Mouse (Mus musculus) layer of hippocampus, postnatal 36 days (tissue): ENCODE measurements around the gene Ndufaf7. TPM values are rescaled to one million over a fixed set of nuclear protein-coding genes. Genes with fewer than 3 reads are reported as not detected.
A peak's percentile ranks its signal among the peaks of the same experiment; 100 is the strongest.

Experiments used
- DNase-seq, 2 experiments: peaks; one replicate each; pipeline ENCODE4 v3.0.0; 2022
- total RNA-seq, 2 experiments: library from RNA; stranded (reverse); gene quantifications; 2 replicates each; pipeline ENCODE4 v1.2.3; 2021

The Ndufaf7 gene
- total RNA-seq: 10 to 100 TPM; 51.9 to 61.6 TPM

DNA sequence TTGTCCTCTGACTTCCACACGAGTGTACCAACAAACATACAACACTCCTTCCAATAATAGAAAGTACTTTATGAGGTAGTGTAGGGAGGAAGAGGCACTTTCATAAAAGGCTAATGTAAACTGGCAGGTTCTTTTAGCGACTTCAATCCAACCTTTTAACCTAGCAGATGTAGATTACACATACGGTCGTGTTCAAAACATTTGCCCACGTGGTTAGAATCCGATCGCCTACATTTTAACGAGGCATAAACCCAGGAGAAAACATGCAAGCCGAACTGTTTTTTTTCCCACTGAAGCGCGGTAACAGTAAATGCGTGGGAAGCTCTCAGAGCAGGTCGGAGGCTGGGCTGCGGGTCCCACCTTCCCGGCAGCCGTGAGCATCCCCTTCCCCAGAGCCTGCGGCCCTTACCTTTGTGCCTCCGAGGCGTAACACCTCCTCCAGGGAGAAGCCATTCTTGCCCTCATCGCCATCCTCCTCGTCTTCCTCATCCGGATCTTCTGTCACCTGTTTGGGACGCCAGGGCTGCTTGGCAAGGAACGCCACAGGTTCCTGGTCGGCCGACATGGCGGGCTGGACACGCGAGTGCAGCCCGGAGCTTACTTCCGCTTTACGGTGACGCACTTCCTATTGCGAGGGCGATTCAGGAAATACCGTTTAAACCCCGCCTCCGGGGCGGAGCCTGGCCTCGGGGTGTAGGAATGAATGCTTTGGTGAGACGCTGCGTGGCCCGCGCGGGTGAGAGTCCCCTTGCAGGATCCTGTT lies at the start of gene Ndufaf7, which contains the start of gene Cebpz:
Gene Ndufaf7 (plus strand): TSS at position 671 of the 763 bp plus-strand sequence.
Gene Cebpz (minus strand): TSS at position 601 of the 763 bp plus-strand sequence.
- DNase-seq: peak; percentile 96

DNA sequence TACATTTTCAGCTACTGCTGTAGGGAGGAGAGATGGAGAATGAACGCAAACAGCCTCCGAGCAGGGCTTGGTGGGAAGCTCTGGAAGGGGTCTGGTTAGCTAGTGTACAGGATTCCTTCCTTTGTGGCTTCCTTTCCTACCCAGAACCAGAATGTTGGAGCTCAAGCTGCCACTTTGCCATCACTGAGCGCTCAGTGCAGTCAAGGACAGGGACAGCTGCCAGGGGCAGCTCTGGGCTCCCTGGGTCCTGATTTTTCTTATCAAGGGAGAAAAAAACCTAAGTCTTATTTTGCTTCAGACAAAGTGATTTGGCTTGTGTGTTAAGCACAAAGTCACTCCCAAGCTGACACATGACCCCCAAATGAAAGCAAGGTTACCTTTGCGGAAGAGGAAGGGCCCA lies 48.4 kb upstream of the Ndufaf7 start:
- DNase-seq: no peak

DNA sequence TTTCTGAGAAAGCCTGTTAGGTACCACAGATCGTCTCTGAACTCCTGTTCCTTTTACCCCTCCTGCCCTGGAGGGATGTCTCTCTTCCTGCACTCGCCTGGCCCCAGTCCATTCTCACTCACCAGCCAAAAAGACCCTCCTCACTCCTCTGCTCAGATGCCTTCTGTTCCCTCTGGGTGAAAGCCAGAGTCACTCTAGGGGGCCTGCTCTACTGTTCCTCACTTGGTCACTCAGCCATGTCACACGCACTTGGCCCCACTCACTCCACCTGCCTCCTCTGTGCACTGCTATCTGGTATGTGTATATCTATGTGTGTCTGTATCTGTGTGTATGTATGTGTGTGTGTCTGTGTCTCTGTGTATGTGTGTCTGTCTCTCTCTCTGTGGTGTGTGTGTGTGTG lies 47.8 kb upstream of the Ndufaf7 start:
- DNase-seq: no peak

DNA sequence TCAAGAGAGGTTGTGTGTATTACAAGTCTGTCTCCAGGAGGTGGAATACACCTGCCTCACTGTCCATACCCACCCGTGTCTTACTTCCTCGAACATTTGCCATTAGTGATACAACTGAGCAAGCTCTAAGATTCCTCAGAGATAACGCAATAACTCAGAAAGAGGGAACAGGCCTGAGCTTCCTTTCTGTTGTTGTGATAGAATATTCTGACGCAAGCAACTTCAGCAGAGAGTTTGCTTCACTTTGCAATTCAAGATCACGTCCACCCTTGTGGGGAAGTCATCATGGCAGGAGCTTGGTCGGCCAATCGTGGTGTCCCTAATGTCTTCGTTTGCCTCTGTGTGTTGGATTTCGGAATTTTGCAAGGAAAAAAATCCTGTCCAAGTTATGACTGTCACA lies 45.9 kb upstream of the Ndufaf7 start:
- no peak for DNase-seq

DNA sequence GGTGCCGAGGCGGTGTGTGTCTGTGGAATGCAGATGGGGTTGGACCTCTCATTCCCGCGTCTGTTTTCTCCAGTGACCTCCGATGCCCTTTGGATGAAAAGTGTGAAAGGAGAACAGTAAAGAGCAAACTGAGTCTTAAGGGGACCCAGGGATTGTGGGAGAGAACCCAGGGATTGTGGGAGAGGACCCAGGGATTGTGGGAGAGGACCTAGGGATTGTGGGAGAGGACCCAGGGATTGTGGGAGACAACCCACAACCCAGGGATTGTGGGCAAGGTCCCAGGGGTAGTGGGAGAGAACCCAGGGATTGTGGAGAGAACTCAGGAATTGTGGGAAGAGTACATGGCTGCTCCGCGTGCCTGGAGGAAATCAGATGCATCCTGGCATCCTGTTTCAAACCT lies 41.9 kb upstream of the Ndufaf7 start:
- DNase-seq: no peak

DNA sequence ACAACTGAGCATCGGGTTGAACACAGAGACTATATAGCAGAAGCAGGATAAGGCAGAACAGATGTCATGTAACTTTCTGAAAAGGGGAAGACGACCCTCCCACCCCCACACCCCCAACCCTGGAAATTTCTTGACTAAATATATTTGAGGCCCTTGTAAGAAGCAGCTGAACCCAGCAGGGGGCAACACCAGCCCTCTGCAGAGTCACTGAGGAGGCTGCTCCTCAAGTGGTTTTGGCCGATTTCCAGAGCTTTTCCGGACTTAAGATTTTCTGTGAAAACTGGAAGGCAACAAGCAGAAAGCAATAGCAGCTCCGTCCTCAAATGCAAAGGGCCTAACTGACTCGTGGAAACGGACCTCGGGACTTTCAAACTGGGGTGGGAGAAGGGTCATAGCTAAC lies 41.5 kb upstream of the Ndufaf7 start:
- DNase-seq: peak in 1 of 2 experiments; percentile 21

DNA sequence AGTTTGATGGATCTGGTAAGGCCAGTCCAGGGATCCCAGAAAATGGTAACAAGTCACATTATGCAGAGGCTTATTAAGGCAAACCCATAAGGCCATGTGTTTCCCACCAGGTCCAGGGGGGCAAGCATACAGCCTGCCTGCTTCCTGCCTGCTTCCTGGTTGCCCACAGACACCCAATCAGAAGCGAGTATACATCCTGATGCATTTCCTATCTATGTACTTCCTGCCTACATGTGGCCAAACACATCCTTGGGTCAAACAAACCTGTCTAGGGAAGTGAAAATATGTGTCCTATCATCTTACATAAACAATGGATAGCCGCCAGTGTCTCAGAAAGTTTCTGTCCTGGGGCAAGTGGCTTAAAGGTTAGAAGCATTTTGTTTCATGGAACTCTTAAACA lies 33.8 kb upstream of the Ndufaf7 start:
- no peak for DNase-seq

DNA sequence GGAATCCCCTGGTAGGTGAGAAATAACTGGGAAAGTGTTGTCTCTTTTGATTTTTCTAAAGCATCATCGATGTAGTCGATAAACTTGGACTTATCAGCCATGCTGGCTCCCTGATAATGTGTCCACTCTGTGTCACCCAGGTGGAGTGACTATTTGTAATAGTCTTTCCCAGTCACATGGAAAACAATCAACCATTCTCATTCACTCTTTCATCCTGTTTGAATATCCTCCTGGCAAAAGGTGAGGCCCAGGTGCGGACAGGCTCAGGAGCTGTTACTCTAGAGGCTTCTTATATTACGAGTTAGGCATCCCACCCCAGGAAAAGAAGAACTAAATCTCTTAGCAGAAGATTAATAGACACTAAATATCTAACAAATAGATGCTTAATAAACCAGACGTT lies 30.0 kb upstream of the Ndufaf7 start, which contains the start of gene Sult6b1:
Gene Sult6b1 (minus strand): TSS at position 101 of the 400 bp plus-strand sequence.
- no peak for DNase-seq

DNA sequence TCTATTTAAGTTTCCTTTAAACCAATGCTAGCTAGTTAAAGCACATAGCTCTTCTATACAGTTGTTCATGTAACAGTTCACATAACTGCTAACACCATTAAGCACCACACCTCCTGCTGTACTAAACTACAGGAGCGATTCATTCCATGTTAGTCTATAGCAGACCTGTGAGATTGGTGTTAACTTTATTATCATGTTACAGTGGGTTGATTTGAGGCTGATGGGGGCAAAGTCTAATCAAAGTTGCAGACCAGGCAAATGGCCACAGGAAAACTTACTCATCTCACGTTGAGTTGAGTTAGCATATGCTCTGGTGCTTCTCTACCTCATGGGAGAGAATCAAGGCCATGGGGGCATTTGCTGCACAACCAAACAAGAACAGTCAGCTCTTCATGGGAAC lies 27.6 kb upstream of the Ndufaf7 start:
- no peak for DNase-seq

DNA sequence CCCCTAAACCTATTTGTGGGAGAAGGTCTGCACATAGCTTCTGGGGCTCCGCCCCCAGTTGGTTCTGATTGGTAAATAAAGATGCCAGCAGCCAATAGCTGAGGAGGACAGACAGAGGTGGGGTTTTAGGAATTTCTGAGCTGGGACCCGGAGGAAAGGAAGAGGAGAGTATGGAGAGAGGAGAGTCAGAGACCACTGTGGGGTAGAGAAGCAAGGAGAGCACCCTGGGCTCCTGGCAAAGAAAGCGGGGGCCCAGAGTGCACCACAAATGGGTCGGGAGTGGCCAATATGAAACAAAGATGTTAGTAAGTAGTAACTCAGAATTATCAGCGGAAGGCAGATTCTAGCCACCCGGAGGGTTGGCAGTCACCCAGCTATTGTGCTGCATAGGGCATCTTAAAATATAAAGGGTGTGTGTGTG lies 24.1 kb upstream of the Ndufaf7 start:
- DNase-seq: peak in 1 of 2 experiments; percentile 7

DNA sequence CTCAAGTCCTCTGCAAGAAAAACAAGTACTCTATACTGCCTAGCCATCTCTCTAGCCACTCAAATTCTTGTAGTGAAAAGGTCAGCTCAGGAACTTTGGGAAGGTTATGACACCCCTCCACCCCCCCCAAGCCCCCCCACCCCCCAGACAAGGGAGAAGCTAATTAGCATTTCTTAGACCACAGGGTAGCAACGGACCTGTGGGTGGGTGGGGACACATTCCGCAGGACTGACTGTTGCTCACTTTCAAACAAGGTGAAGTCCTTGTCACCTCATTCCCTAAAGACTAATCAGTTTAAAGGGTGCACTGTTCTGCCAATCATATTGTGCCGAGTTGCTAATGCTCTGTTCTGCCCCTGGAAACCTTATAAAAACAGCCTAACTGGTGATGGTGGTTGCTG lies 23.0 kb upstream of the Ndufaf7 start:
- no peak for DNase-seq

DNA sequence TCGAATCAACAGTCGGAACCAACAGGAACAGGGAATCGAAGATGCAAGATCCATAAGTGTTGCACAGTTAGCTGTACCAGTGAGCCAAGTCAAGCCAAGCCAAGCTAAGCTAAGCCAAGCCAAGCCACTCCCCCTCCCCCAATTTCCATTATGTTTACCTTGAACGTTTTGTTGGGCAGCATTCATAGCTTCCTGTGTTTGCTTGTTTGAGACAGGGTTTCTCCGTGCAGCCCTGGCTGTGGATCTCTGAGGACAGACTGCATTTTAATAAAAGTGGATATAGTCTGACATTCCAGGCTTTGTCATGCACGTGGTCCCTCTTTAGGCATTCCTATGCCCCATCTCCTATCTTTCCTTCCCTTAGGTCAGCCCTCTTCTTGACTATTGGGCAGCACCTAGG lies 21.2 kb upstream of the Ndufaf7 start:
- no peak for DNase-seq

DNA sequence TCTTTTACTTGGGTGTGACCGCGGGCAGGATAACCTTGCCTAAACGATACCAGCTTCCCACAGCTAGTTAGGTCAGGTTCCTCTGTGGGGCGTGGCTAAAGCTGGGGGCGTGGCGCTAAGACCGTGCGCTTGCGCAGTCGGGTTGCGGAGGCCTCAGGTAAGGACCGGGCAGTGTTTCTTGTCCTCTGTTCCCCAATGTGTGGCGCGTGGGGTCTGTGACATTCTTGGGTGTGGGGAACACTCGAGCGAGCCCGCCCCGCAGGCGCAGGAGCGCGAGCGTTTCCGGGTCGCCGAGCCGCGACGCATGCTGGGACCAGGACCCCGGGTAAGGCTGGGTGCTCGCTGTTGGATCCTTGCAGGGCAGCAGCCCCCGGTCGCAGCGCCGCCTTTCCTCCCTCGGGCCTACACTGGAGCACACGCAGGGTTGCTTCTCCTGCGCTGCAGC lies 20.5 kb upstream of the Ndufaf7 start, which contains the start of gene Cebpzos:
Gene Cebpzos (plus strand): TSS at position 132 of the 445 bp plus-strand sequence.
- DNase-seq: peak; percentile 87 to 88

DNA sequence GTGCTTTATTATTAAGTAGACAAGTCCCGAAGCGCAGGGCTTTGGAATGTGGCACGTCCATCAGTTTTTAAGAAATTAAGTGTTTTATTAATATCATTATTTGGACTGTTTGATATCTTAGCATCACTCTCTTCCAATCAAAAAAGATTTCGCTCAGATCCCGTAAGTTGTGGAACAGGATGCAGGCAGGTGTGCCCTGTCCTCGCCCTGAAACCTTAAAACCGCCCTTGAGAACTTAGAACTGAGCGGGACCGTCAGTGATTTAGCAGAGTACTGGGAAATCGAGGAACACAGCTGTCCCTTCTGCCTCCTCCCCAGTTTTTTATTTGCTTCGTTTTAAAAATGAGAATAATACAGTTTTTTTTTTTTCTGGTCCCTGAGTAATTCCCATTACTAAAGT lies 20.0 kb upstream of the Ndufaf7 start:
- DNase-seq: no peak

DNA sequence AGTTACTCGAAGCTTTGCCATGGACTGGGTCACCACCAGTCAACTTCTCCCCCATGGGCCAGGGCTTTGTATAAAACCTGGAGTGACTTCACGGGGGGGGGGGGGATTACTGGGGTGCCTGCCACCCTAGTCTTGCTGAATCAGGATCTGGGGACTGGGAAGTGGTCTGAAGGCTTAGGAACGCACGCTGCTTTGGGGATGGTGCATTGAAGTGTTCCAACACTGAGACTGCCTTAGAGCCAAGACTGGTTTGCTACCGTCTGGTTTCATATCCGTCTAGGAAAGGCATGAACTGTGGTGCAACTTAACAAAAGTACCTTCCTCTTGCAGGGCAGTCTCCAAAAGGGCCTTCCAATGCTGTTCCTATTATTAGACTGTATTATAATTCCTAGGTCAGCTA lies 19.2 kb upstream of the Ndufaf7 start:
- no peak for DNase-seq

DNA sequence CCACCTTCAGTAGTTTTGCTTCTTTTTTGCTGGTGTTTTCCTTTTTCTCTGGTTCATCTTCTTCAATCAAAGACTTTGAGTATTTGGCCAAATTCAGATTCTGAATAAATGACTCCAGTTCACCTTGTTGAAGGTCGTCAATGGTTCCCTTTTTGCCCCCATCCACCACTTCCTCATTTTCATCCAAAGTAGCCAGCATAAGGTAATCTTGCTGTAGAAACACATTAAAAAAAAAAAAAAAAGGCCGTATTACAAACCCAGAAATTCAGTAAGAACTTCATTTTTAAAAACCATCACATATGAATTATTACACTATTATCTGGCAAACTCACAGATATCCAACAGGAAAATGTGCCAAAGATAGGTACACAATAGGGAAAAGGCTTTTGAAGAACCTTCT lies 1.1 kb upstream of the Ndufaf7 start:
- no peak for DNase-seq

DNA sequence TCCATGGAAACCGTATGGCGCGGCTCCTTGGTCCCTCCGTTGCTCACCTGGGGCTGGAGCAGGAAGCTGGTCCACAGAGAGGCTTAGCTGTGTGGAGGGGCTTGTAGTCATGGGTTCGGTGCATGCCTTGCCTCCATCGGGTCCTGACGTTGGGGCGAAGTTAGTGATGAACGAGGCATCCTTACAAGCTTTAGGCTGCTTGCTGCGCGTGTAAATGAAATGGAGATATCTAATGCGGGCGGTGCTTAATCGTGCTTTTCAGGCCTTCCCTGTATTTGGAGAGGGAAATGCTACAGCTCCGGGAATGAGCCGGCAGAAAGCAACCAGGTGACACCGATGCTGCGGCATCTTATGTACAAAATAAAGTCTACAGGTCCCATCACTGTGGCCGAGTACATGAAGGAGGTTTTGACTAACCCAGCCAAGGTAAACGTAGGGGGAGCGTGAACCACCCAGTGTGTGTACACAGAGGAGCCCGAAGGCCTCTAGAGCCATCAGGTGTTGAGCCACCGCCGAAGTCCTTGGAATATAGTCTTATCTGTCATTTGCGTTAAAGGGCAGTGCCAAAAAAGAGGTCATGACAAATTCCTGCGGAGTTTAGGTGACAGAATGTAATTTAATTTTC lies 405 bp downstream of the Ndufaf7 start:
- no peak for DNase-seq

DNA sequence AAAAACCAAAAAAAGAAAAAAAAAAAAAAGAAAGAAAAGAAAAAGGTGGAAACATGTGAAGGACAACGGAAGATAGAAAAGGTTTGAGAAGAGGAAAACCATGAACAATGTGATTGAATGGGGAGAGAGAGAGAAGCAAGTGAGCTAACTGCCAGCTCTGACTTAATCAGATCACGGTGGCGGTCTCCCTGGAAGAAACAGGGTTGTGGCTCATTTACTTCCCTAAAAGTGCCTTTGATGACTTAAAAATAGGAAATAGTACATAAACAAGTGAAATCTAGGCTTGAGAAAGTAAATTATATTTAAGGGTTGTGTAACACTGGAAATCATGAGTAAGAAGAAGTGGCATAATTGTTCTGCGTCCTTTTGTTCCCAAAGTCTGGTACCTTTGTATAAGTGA lies 2.0 kb downstream of the Ndufaf7 start:
- DNase-seq: no peak

DNA sequence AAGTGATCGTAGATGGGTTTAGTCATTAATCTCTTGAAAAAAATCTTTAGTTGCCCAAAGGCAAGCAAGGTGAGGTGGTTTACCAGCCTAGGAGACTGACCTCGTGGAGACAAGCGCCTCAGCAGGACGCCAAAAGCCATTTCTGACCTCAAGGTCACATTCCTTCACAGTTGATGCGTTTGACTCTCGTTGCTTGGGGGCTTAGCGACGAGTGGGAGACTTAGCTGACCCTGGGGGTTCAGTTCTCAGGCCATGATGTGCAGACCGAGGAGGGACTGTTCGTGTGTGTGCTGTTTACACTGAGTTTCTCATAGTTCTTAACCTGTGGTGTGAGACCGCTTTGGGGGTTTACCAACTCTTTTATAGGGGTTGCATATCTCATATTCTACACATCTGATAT lies 5.6 kb downstream of the Ndufaf7 start:
- DNase-seq: no peak

DNA sequence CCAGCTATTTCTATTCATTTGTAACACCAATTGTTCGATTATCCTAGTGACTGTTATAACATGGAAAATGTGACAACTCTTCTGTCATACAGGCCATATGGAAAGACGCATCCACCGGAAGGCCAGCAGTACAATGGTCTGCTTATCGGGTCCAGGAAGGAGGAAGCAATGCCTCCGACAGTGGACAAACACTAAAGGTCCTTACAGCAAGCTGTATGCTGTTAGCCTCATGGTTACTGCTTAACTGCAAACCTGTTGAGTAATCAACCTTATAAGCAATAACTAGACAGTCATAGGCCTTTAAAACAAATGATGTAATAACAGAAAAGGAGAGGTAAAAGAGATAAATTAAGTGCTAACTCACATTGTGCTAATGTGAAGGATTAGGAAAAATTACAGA lies 14.3 kb downstream of the Ndufaf7 start:
- no peak for DNase-seq

DNA sequence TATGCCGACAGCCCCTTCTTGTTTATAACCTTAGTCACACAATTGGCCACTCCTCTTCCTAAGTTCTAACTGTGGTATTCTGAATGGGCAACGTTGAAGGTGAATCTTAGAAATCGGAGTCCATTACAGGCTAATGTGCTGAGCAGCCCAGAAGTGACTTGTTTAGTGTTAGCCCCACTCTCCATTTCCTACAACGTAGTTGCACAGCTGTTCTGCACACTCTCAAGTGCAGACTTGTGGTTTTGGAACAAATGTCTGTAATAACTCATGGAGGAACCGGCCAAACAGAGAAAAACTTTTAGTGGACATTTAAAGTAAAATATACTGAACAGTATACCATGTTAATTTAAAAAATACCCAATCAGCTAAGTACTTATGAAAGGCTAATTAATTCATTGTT lies 15.1 kb downstream of the Ndufaf7 start:
- no peak for DNase-seq

DNA sequence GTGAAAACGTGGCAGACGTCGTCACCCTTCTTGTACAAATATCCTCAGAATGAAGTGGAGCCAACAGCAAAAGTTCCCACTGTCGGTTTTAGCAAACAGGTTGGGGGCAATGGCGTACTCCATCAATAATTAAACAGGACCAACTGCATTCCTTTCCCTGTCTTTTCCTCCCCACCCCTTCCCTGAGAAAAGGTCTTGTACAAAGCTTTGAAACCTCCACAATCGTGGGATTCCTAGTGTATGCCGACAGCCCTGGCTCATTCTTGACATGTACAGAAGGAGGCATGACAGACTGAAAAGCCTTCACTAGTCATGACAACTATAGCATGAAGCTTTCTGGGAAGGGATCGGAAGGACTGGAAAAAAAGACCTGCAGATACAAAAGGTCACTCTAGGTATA lies 16.3 kb downstream of the Ndufaf7 start:
- no peak for DNase-seq

DNA sequence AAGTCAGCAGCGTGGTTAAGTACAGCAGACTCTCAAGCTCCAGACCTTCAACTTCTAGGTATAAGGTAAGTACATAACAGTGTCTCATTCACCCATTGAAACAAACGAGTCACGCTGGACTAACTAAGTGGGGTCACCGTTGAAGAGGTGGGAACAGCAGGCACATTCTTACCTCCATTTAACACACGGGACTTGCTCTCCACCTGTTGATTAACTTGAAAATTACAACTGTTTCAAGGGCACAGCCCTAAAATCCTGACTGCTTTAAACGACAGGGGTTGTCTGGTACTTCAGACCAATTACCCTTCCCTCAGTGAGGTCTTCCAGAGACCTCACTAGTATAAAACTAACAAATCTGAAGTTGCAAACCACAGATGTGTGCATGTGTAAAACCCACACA lies 22.5 kb downstream of the Ndufaf7 start:
- no peak for DNase-seq

DNA sequence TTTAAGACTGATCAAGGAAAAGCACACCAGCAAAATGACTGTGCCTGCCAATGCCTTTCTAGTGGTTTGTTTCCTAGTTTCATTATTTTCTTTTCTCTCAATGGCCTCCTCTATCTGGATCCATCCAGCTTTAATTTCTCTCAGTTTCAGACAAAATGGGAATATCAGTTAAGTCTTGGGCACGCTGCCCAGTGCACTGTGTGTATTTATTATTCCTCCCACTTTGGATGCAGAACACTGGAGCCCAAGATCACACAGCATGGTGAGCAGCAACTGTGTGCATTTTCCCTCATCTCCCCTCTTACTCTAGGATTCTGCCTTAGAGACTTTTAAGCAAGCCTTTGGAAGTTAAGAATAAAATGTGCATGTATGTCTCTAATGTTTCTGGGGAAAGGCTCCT lies 27.5 kb downstream of the Ndufaf7 start:
- DNase-seq: peak in 1 of 2 experiments; percentile 25
